Mouse (Mus musculus) heart, embryonic 15.5 days (tissue): ENCODE results near the gene Kif21b. TPM values are rescaled to one million over a fixed set of nuclear protein-coding genes. Genes with fewer than 3 reads are reported as not detected.

Experiments used
- ATAC-seq: fragments of 200-750 bp; cut with Nextera tagmentation; replicated peaks from 2 replicates; pipeline ENCODE4 v1.8.0; 2017; ENCODE audit warnings: low read depth, moderate TSS enrichment; ENCODE audit not compliant: insufficient number of reproducible peaks, insufficient read depth, low FRiP score
- H3K27ac ChIP-seq: fragments of 300-500 bp; sonication (generic); 2 replicates; pipeline ENCODE4 v1.5.1; 2015; ENCODE audit warnings: mild to moderate bottlenecking, inconsistent platforms
- H3K27me3 ChIP-seq: fragments of 300-500 bp; sonication (generic); 2 replicates; pipeline ENCODE4 v1.6.1; 2015; ENCODE audit warnings: inconsistent platforms
- H3K36me3 ChIP-seq: fragments of 300-500 bp; sonication (generic); 2 replicates; pipeline ENCODE4 v1.6.1; 2015; ENCODE audit warnings: mild to moderate bottlenecking, inconsistent platforms
- H3K4me1 ChIP-seq: fragments of 300-500 bp; sonication (generic); replicated peaks from 2 replicates; pipeline ENCODE4 v1.6.1; 2015; ENCODE audit warnings: inconsistent platforms
- H3K4me2 ChIP-seq: fragments of 300-500 bp; sonication (generic); 2 replicates; pipeline ENCODE4 v1.6.1; 2015; ENCODE audit warnings: inconsistent platforms, mild to moderate bottlenecking, moderate library complexity
- H3K4me3 ChIP-seq: fragments of 300-500 bp; sonication (generic); 2 replicates; pipeline ENCODE4 v1.5.1; 2015; ENCODE audit warnings: mild to moderate bottlenecking, inconsistent platforms
- H3K9ac ChIP-seq: fragments of 300-500 bp; sonication (generic); 2 replicates; pipeline ENCODE4 v1.6.1; 2015; ENCODE audit warnings: mild to moderate bottlenecking, inconsistent platforms
- H3K9me3 ChIP-seq: fragments of 300-500 bp; sonication (generic); replicated peaks from 2 replicates; pipeline ENCODE4 v1.6.1; 2016; ENCODE audit warnings: inconsistent platforms
- WGBS: fragments of 180-500 bp; shearing (Covaris S2); methylation state at CpG from one replicate; pipeline ENCODE4 v1.1.7; 2015; ENCODE audit warnings: mixed read lengths; 5-methylcytosine and 5-hydroxymethylcytosine counted together
- polyA plus RNA-seq: library from polyadenylated mRNA; unstranded; fragments of >200 nt; fragmentation: Nextera tagmentation; extraction: Ambion mirVana; gene quantifications from 2 replicates; pipeline ENCODE4 v1.2.1, GENCODE M21; 2015

Kif21b gene
- polyA plus RNA-seq, 1 experiment from 2014 or later: 0.87 TPM

- Histone ChIP-seq H3K27ac (no peak overlapping the region), H3K9ac (no peak overlapping the region), H3K4me3 (no peak overlapping the region), H3K4me1 (no peaks in the 10 kb centered on the region), H3K27me3 (0 out of 2 replicates have a peak, but pooled peaks cover 6% of the 10 kb centered on the region), H3K9me3 (no peaks in the 10 kb centered on the region), H3K36me3 (no peaks in the 10 kb centered on the region), H3K4me2 (no peak overlapping the region)
- ATAC-seq: no peak
- 20% methylated on average over 3 of the region's 3 CpGs for WGBS
Measured at GRCm38 (mm10) chr1:136116183-136116582, 15.0 kb upstream of the Kif21b start.

- no peak overlapping the region for H3K4me3 ChIP-seq
- H3K4me1 ChIP-seq: no peaks in the 10 kb centered on the region
- H3K9ac ChIP-seq: no peak overlapping the region
- no peak for ATAC-seq
- no peaks in the 10 kb centered on the region for H3K36me3 ChIP-seq
- no peak overlapping the region for H3K27ac ChIP-seq
- no peak overlapping the region for H3K4me2 ChIP-seq
- WGBS: 83% methylated on average over 9 of the region's 9 CpGs
- H3K9me3 ChIP-seq: no peaks in the 10 kb centered on the region
- H3K27me3 ChIP-seq: 0 out of 2 replicates have a peak, but pooled peaks cover 6% of the 10 kb centered on the region
Measured at GRCm38 (mm10) chr1:136117069-136117468, 14.1 kb upstream of the Kif21b start.

- Histone ChIP-seq H3K4me1 (no peaks in the 10 kb centered on the region), H3K27ac (no peak overlapping the region), H3K9ac (no peak overlapping the region), H3K9me3 (no peaks in the 10 kb centered on the region), H3K4me3 (no peak overlapping the region), H3K4me2 (no peak overlapping the region), H3K36me3 (no peaks in the 10 kb centered on the region), H3K27me3 (0 out of 2 replicates have a peak, but pooled peaks cover 6% of the 10 kb centered on the region)
- 53% methylated on average over 8 of the region's 8 CpGs for WGBS
- no peak for ATAC-seq
Measured at GRCm38 (mm10) chr1:136118875-136119274, 12.3 kb upstream of the Kif21b start.

GRCm38 (mm10) chr1:136119571-136120262 lies 11.5 kb upstream of the Kif21b start:
- no peak overlapping the region for H3K9ac ChIP-seq
- no peak for ATAC-seq
- peaks cover 7% of the 10 kb centered on the region; the same call in 1 of the 2 replicates for H3K4me1 ChIP-seq
- 0 out of 2 replicates have a peak, but pooled peaks cover 6% of the 10 kb centered on the region for H3K27me3 ChIP-seq
- 78% methylated on average over 7 of the region's 7 CpGs for WGBS
- no peak overlapping the region for H3K4me2 ChIP-seq
- H3K27ac ChIP-seq: no peak overlapping the region
- H3K4me3 ChIP-seq: no peak overlapping the region
- no peaks in the 10 kb centered on the region for H3K9me3 ChIP-seq
- H3K36me3 ChIP-seq: no peaks in the 10 kb centered on the region

GRCm38 (mm10) chr1:136120263-136120603 lies 11.0 kb upstream of the Kif21b start:
- WGBS: 19% methylated on average over 1 of the region's 1 CpGs
- H3K9me3 ChIP-seq: no peaks in the 10 kb centered on the region
- H3K4me1 ChIP-seq: peaks cover 7% of the 10 kb centered on the region; the same call in 1 of the 2 replicates
- ATAC-seq: no peak
- no peak overlapping the region for H3K27ac ChIP-seq
- H3K27me3 ChIP-seq: 0 out of 2 replicates have a peak, but pooled peaks cover 6% of the 10 kb centered on the region
- no peaks in the 10 kb centered on the region for H3K36me3 ChIP-seq
- no peak overlapping the region for H3K4me3 ChIP-seq
- H3K4me2 ChIP-seq: no peak overlapping the region
- H3K9ac ChIP-seq: no peak overlapping the region

- Histone ChIP-seq H3K4me3 (no peak overlapping the region), H3K9ac (no peak overlapping the region), H3K4me2 (no peak overlapping the region), H3K27me3 (0 out of 2 replicates have a peak, but pooled peaks cover 6% of the 10 kb centered on the region), H3K36me3 (no peaks in the 10 kb centered on the region), H3K27ac (no peak overlapping the region), H3K9me3 (no peaks in the 10 kb centered on the region), H3K4me1 (peaks cover 7% of the 10 kb centered on the region; the same call in 1 of the 2 replicates)
- 45% methylated on average over 6 of the region's 6 CpGs for WGBS
- ATAC-seq: no peak
Measured at GRCm38 (mm10) chr1:136120785-136121184, 10.4 kb upstream of the Kif21b start.

- H3K4me1 ChIP-seq: peaks cover 14% of the 10 kb centered on the region
- 85% methylated on average over 8 of the region's 8 CpGs for WGBS
- no peaks in the 10 kb centered on the region for H3K9me3 ChIP-seq
- H3K9ac ChIP-seq: no peak overlapping the region
- no peaks in the 10 kb centered on the region for H3K36me3 ChIP-seq
- 0 out of 2 replicates have a peak, but pooled peaks cover 6% of the 10 kb centered on the region for H3K27me3 ChIP-seq
- H3K27ac ChIP-seq: no peak overlapping the region
- H3K4me2 ChIP-seq: no peak overlapping the region
- H3K4me3 ChIP-seq: no peak overlapping the region
- ATAC-seq: no peak
Measured at GRCm38 (mm10) chr1:136122030-136122429, 9.2 kb upstream of the Kif21b start.

GRCm38 (mm10) chr1:136126159-136126765 lies 4.9 kb upstream of the Kif21b start:
- WGBS: 73% methylated on average over 10 of the region's 10 CpGs
- peaks cover 51% of the 10 kb centered on the region for H3K4me1 ChIP-seq
- no peak for ATAC-seq
- no peak overlapping the region for H3K9ac ChIP-seq
- H3K27ac ChIP-seq: no peak overlapping the region
- H3K27me3 ChIP-seq: no peaks in the 10 kb centered on the region
- H3K4me3 ChIP-seq: no peak overlapping the region
- H3K4me2 ChIP-seq: no peak overlapping the region
- no peaks in the 10 kb centered on the region for H3K36me3 ChIP-seq
- no peaks in the 10 kb centered on the region for H3K9me3 ChIP-seq

GRCm38 (mm10) chr1:136126895-136127294 lies 4.3 kb upstream of the Kif21b start:
- Histone ChIP-seq H3K27me3 (no peaks in the 10 kb centered on the region), H3K9me3 (no peaks in the 10 kb centered on the region), H3K36me3 (no peaks in the 10 kb centered on the region), H3K4me2 (no peak overlapping the region), H3K27ac (peak overlapping the region; percentile 55; the same call in 1 of the 2 replicates), H3K9ac (no peak overlapping the region), H3K4me3 (no peak overlapping the region), H3K4me1 (peaks cover 56% of the 10 kb centered on the region)
- WGBS: 37% methylated on average over 10 of the region's 10 CpGs
- no peak for ATAC-seq

GRCm38 (mm10) chr1:136127856-136128255 lies 3.3 kb upstream of the Kif21b start:
- no peaks in the 10 kb centered on the region for H3K9me3 ChIP-seq
- H3K27ac ChIP-seq: peak overlapping the region; percentile 38
- 30% methylated on average over 3 of the region's 3 CpGs for WGBS
- H3K4me2 ChIP-seq: no peak overlapping the region
- no peaks in the 10 kb centered on the region for H3K36me3 ChIP-seq
- no peak for ATAC-seq
- no peak overlapping the region for H3K4me3 ChIP-seq
- H3K4me1 ChIP-seq: peaks cover 62% of the 10 kb centered on the region
- no peak overlapping the region for H3K9ac ChIP-seq
- peaks cover 3% of the 10 kb centered on the region; the same call in 1 of the 2 replicates for H3K27me3 ChIP-seq

- no peak overlapping the region for H3K4me3 ChIP-seq
- peaks cover 67% of the 10 kb centered on the region for H3K4me1 ChIP-seq
- WGBS: 47% methylated on average over 5 of the region's 5 CpGs
Measured at GRCm38 (mm10) chr1:136128416-136128815, 2.8 kb upstream of the Kif21b start.

More at GRCm38 (mm10) chr1:136128416-136128815, 2.8 kb upstream of the Kif21b start:
- H3K9ac ChIP-seq: no peak overlapping the region
- H3K9me3 ChIP-seq: no peaks in the 10 kb centered on the region
- H3K27ac ChIP-seq: peak overlapping the region; percentile 38
- H3K27me3 ChIP-seq: peaks cover 4% of the 10 kb centered on the region; the same call in 1 of the 2 replicates
- no peaks in the 10 kb centered on the region for H3K36me3 ChIP-seq
- H3K4me2 ChIP-seq: no peak overlapping the region
- ATAC-seq: no peak
